ENCODE assay signal across 9 mouse cellular contexts in genomic region chr6:119341409-119341808, GRCm38 (mm10). TPM values are rescaled to one million over a fixed set of nuclear protein-coding genes. Genes with fewer than 3 reads are reported as not detected.
A peak's percentile ranks its signal among the peaks of the same experiment; 100 is the strongest.
DNase-seq lines count a peak whose midpoint lies in the region; ATAC-seq and TF ChIP-seq lines count a peak whose summit lies in the region.
"Had no signal": no experiment of that assay in that cellular context is flagged by ENCODE, and none has a peak within 500 bp of the region (broad histone marks: within the 10 kb centered on the region; RNA-seq: fewer than 3 reads in every experiment).

No protein-coding gene starts in this region.

- intact Hi-C loops in left cerebral cortex, adult 2 months (cut with DNase I), result loop anchor here (10.0 kb wide), 1 partner anchor 707 kb away; no protein-coding TSS in a partner anchor

- H3K4me3 ChIP-seq in lung, embryonic 15.5 days, result no peak overlapping the region
- H3K4me3 ChIP-seq in midbrain, embryonic 16.5 days (ENCODE audit: low read depth, low read length), result no peak overlapping the region
- H3K4me3 ChIP-seq in left cerebral cortex, adult 2 months, result no peak overlapping the region
- H3K4me3 ChIP-seq: embryonic facial prominence, embryonic 13.5 days had no signal

- TF ChIP-seq CTCF in left cerebral cortex, adult 2 months (IDR thresholded peaks at IDR 0.05), result no peak

- no peaks in the 10 kb centered on the region for H3K27me3 ChIP-seq in lung, embryonic 15.5 days
- H3K27me3 ChIP-seq in midbrain, embryonic 16.5 days (ENCODE audit: control insufficient read depth, insufficient read depth, low read depth, low read length), result no peaks in the 10 kb centered on the region
- H3K27me3 ChIP-seq: embryonic facial prominence, embryonic 13.5 days had no signal

- peak; percentile 53; the same call in 1 of the 2 replicates for ATAC-seq in lung, embryonic 15.5 days (ENCODE audit: borderline replicate concordance, extremely low read depth, low FRiP score, low TSS enrichment)
- peak; percentile 63 for ATAC-seq in inflammation-experienced regulatory T-cells, adult 6 months
- peak; percentile 95 for ATAC-seq in midbrain, embryonic 16.5 days

- no peaks in the 10 kb centered on the region for H3K9me3 ChIP-seq in lung, embryonic 15.5 days
- no peaks in the 10 kb centered on the region for H3K9me3 ChIP-seq in midbrain, embryonic 16.5 days (replicated peaks; ENCODE audit: control insufficient read depth, low read length, poor library complexity, severe bottlenecking)
- H3K9me3 ChIP-seq: embryonic facial prominence, embryonic 13.5 days had no signal

- no peak overlapping the region for H3K9ac ChIP-seq in lung, embryonic 15.5 days
- H3K9ac ChIP-seq in midbrain, embryonic 16.5 days (ENCODE audit: low read depth, low read length), result peak overlapping the region; percentile 44; the same call in 1 of the 2 replicates
- H3K9ac ChIP-seq: embryonic facial prominence, embryonic 13.5 days had no signal

- no peak overlapping the region for H3K27ac ChIP-seq in lung, embryonic 15.5 days
- no peak overlapping the region for H3K27ac ChIP-seq in midbrain, embryonic 16.5 days (ENCODE audit: low read length)
- no peak overlapping the region for H3K27ac ChIP-seq in left cerebral cortex, adult 2 months
- H3K27ac ChIP-seq: embryonic facial prominence, embryonic 13.5 days had no signal

- H3K4me1 ChIP-seq in lung, embryonic 15.5 days, result no peaks in the 10 kb centered on the region
- H3K4me1 ChIP-seq in midbrain, embryonic 16.5 days (ENCODE audit: control insufficient read depth, insufficient read depth, low read length), result peaks cover 4% of the 10 kb centered on the region; the same call in 1 of the 2 replicates
- H3K4me1 ChIP-seq: embryonic facial prominence, embryonic 13.5 days had no signal

- H3K4me2 ChIP-seq in lung, embryonic 15.5 days, result no peak overlapping the region
- no peak overlapping the region for H3K4me2 ChIP-seq in midbrain, embryonic 16.5 days (ENCODE audit: low read length)
- H3K4me2 ChIP-seq: embryonic facial prominence, embryonic 13.5 days had no signal

- peak; percentile 40 to 47 for DNase-seq in cerebellum, adult 18-20 months
- DNase-seq in cerebellum, adult 11-12 months, result no peak
- no peak for DNase-seq in lung, adult 18-20 months
- DNase-seq in left cerebral cortex, adult 2 months (ENCODE audit: extremely low spot score in 1 of 2, low spot score in 2 of 2), result no peak
- DNase-seq in adrenal gland, postnatal 10 days, result no peak

- H3K36me3 ChIP-seq in lung, embryonic 15.5 days, result no peaks in the 10 kb centered on the region
- no peaks in the 10 kb centered on the region for H3K36me3 ChIP-seq in midbrain, embryonic 16.5 days (ENCODE audit: control insufficient read depth, insufficient read depth, low read length)
- H3K36me3 ChIP-seq: embryonic facial prominence, embryonic 13.5 days had no signal

RNA-seq across cellular contexts. Expression of gene Lrtm2, which starts 10.8 kb away (rescaled TPM):
- 0.04 and 0.11 TPM in 2 replicates for polyA plus RNA-seq in lung, embryonic 15.5 days (2015; fragmentation: Nextera tagmentation; extraction: Ambion mirVana)
- polyA plus RNA-seq in inflammation-experienced regulatory T-cells, adult 6 months (2017; shearing (Covaris generic)), result under 1 TPM in 2 of 3 experiments, not detected in 1; 0.09 to 0.26 TPM
- polyA plus RNA-seq in midbrain, embryonic 16.5 days (2015; fragmentation: Nextera tagmentation; extraction: Ambion mirVana), result 13.0 and 16.9 TPM in 2 replicates
- total RNA-seq in left cerebral cortex, adult 2 months (2021), result 10 to 100 TPM; 60.5 to 63.9 TPM
- total RNA-seq in adrenal gland, postnatal 10 days (2021), result under 1 TPM in 1 of 2 experiments, not detected in 1; 0.12 TPM
- polyA plus RNA-seq: embryonic facial prominence, embryonic 13.5 days had no signal

Comparison
In these comparisons a context has a peak if more than half of its experiments do, and no peak if none do; other contexts are left out.
1. DNase-seq: peak in cerebellum, adult 18-20 months (2 of 2); none in cerebellum, adult 11-12 months (single experiment), lung, adult 18-20 months (0 of 2), left cerebral cortex, adult 2 months (0 of 2) and adrenal gland, postnatal 10 days (single experiment).
2. RNA of gene Lrtm2, which starts 10.8 kb away (polyA plus RNA-seq): 13.0 to 16.9 TPM in midbrain, embryonic 16.5 days; 0.09 to 0.26 TPM in inflammation-experienced regulatory T-cells, adult 6 months and 0.04 to 0.11 TPM in lung, embryonic 15.5 days; every median in the first group is over 10 times any median in the second.
3. Peak in every context shown above with its lines, with median percentiles within 50 percentile points of each other: ATAC-seq.